Mouse (Mus musculus) kidney, postnatal 36 days (tissue): ENCODE measurements around the gene Taf8.

ENCODE experiments used
- DNase-seq, 2 experiments: peaks; one replicate each; pipeline ENCODE4 v3.0.0; 2021 to 2022; ENCODE audit warnings: mixed read lengths in 2 of 2

Taf8 gene

GRCm38 (mm10) chr17:47484241-47484921 lies 17.7 kb downstream of the Taf8 start:
- DNase-seq = peak; percentile 51 to 75

GRCm38 (mm10) chr17:47482401-47482800 lies 19.7 kb downstream of the Taf8 start:
- peak; percentile 73 to 92 for DNase-seq

- no peak for DNase-seq
These were observed 22.2 kb downstream of the Taf8 start for GRCm38 (mm10) chr17:47479887-47480286.

- peak in 1 of 2 experiments; percentile 51 for DNase-seq
These were observed 26.4 kb downstream of the Taf8 start for GRCm38 (mm10) chr17:47475714-47476113.

- DNase-seq = peak; percentile 75 to 77
These were observed 26.9 kb downstream of the Taf8 start for GRCm38 (mm10) chr17:47475181-47475580.

- no peak for DNase-seq
These were observed 27.8 kb downstream of the Taf8 start for GRCm38 (mm10) chr17:47474250-47474649.

GRCm38 (mm10) chr17:47473434-47473974 lies 28.6 kb downstream of the Taf8 start:
- DNase-seq = peak; percentile 46 to 80

GRCm38 (mm10) chr17:47472435-47473350 lies 29.4 kb downstream of the Taf8 start:
- DNase-seq = no peak

GRCm38 (mm10) chr17:47470686-47471085 lies 31.4 kb downstream of the Taf8 start:
- DNase-seq = no peak

- no peak for DNase-seq
These were observed 32.0 kb downstream of the Taf8 start for GRCm38 (mm10) chr17:47470121-47470520.

- no peak for DNase-seq
These were observed 32.5 kb downstream of the Taf8 start for GRCm38 (mm10) chr17:47469642-47470041.

- peak in 1 of 2 experiments; percentile 40 for DNase-seq
These were observed 33.6 kb downstream of the Taf8 start for GRCm38 (mm10) chr17:47468466-47468865.

- no peak for DNase-seq
These were observed 34.0 kb downstream of the Taf8 start for GRCm38 (mm10) chr17:47468063-47468462.

GRCm38 (mm10) chr17:47467659-47468058 lies 34.4 kb downstream of the Taf8 start:
- DNase-seq = no peak

GRCm38 (mm10) chr17:47466284-47466683 lies 35.8 kb downstream of the Taf8 start:
- DNase-seq = no peak

- DNase-seq = no peak
These were observed 37.1 kb downstream of the Taf8 start for GRCm38 (mm10) chr17:47465016-47465415.

GRCm38 (mm10) chr17:47464248-47464965 lies 37.7 kb downstream of the Taf8 start:
- peak in 1 of 2 experiments; percentile 42 for DNase-seq

- DNase-seq = no peak
These were observed 39.2 kb downstream of the Taf8 start for GRCm38 (mm10) chr17:47462728-47463388.

- no peak for DNase-seq
These were observed 39.9 kb downstream of the Taf8 start for GRCm38 (mm10) chr17:47462209-47462608.

- no peak for DNase-seq
These were observed 40.4 kb downstream of the Taf8 start for GRCm38 (mm10) chr17:47461688-47462087.

GRCm38 (mm10) chr17:47459341-47459919 lies 42.7 kb downstream of the Taf8 start:
- no peak for DNase-seq

GRCm38 (mm10) chr17:47458936-47459335 lies 43.2 kb downstream of the Taf8 start:
- no peak for DNase-seq
